Mouse (Mus musculus): ENCODE data around the gene Fosl1.

Gene Fosl1

DNA sequence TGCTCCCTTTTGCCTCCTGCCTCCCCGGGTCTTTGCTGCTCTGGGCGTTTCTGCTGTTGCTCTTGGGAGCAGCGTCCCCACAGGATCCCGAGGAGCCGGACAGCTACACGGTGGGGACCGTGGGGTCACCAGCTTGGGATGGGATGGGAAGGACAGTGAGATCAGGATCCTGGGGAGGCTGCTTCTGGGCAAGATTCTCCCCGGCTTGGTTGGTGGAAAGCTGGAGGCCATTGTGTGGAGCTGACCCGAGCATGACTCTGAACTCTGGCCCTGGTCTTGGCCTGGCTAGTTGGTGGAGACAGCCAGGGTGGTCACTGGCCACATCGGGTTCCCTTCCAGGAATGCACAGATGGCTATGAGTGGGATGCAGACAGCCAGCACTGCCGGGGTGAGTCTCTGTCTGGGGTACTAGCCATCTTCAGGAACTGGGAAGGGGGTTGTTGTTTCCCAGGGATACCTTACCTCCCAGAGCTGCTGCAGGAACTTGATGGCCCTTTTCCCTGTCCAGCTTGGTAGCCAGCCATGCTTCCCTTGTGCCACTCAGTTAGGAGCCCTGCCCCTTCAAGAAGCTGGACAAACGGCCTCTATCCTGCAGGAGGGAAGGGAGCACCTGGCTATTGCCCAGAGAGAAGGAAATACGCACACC is 27.8 kb downstream of the Fosl1 start:
- in situ Hi-C loops (cut with MboI; ENCODE audit: unreplicated experiment in 2 of 2) = loop anchor here in 1 of 2 experiments (10.0 kb wide), 1 partner anchor 90 kb away; the partner anchor contains the start of genes Ap5b1 and Ovol1

DNA sequence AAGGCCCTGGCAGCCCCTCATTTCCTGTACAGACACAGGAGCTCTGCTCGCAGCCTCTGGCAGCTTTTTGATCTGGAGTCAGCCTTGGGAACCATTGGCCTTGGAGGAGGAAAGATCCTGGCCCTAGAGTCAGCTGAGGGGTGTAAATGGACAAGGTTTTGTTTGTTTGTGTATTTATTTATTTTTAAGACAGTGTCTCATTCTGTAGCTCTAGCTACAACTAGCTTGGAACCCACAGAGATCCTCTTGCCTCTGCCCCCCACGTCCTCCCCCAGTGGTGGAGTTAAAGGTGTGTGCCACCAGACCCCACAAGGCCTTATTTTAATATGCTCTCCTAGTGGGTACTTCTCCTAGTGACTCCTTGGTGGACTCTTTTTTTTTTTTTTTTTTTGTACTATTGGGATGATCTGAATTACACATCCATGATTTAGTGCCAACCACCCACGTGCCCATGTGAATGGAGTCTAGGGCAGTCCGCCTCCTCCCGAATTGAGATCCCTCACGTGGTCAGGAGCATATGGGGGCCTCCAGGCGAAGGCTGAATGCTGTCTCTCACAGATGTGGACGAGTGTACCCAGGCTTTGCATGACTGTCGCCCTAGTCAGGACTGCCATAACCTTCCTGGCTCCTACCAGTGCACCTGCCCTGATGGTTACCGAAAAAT is 29.8 kb downstream of the Fosl1 start:
- in situ Hi-C loops (cut with MboI; ENCODE audit: unreplicated experiment in 2 of 2) = loop anchor here in 1 of 2 experiments (10.0 kb wide), 1 partner anchor 88 kb away; the partner anchor contains the start of genes Ap5b1 and Ovol1

GRCm38 (mm10) chr19:5477668-5478300 is 30.4 kb downstream of the Fosl1 start:
- in situ Hi-C loops (cut with MboI; ENCODE audit: unreplicated experiment in 2 of 2) = loop anchor here in 1 of 2 experiments (10.0 kb wide), 1 partner anchor 87 kb away; the partner anchor contains the start of genes Ap5b1 and Ovol1

DNA sequence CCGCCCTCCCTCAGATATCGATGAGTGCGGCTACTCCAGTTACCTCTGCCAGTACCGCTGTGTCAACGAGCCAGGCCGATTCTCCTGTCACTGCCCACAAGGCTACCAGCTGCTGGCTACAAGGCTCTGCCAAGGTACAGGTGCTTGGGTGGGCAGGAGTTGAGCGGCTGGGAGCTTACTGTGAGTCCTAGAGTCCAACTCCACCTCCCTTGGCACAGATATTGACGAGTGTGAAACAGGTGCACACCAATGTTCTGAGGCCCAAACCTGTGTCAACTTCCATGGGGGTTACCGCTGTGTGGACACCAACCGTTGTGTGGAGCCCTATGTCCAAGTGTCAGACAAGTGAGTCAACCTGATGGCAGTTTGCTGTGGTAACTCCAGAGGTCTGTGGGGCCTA is 32.7 kb downstream of the Fosl1 start:
- in situ Hi-C loops (cut with MboI; ENCODE audit: unreplicated experiment in 2 of 2) = no loop called here

- in situ Hi-C loops (cut with MboI; ENCODE audit: unreplicated experiment in 2 of 2) = no loop called here
Measured at GRCm38 (mm10) chr19:5481398-5481797, 34.1 kb downstream of the Fosl1 start.

DNA sequence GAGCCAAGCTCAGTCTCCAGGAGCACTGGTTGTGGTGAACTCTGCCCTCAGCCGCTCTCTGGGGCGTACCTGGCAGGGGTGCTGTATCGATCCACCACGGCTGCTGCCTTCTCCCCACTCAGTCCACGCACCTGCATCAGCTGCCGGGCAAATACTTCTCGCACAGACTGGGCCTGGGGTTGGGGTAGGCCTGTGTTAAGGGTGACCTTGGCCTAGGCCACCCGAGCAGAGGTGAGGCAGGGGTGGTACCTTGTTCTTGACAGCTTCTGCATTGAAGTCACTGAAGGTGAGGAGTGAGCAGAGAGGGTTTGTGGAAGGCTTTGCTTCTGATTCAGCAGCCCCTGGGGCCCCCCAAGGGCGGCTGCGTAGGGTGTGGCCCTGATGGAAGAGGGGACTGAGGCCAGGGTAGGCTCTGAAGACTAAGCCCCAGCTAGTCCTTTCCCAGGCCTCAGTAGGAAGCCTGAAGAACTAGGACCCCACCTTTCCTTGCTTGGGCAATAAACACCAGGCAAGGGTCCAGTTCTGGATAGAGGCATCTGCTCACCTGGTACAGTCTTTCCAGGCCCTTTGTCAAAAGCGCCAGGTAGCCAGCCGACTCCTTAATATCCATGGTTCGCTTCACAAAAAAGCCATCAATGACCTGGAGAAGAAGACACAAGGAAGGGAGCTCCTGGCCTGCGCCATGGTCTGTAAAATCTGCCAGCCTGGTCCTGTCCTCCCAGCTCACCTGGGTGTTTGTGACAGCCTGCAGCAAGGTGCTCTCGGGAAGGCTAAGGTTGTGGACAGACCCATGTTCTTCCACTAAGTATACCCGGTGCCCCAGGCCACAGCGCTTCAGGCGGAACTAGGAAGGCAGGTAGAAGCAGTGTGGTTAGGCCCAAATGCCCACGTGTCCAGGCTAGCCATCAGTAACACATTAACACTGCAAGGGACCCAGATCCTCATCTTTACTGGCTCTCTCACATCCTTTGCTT is 36.3 kb downstream of the Fosl1 start:
- in situ Hi-C loops (cut with MboI; ENCODE audit: unreplicated experiment in 2 of 2) = no loop called here

- in situ Hi-C loops (cut with MboI; ENCODE audit: unreplicated experiment in 2 of 2) = no loop called here
Measured at GRCm38 (mm10) chr19:5484496-5484895, 37.1 kb downstream of the Fosl1 start.

DNA sequence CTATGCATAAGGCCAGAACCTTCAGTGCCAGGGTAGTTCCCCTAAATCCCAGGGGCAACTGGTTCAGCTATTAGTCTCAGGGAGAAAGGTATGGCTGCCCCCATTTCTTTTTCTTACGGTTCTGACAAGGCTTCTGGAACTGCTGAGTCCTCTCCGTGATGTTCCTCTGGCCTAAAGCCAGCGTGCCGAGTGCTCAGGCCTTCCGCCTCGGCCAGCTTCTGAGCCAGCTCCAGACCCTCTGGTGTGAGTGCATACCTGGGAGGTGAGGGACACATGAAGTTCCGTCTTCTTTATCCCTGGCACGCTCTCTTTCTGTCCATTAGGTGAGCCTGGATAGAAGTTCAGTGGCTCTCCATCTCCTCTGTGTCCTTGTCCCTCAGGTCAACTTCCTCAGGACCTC is 38.0 kb downstream of the Fosl1 start:
- in situ Hi-C loops (cut with MboI; ENCODE audit: unreplicated experiment in 2 of 2) = loop anchor here (5.0 kb wide), 3 partner anchors 53 to 118 kb away; partner anchors contain the start of genes AI837181 (in 1 of the 2), Banf1 (in 1 of the 2) and Eif1ad (in 1 of the 2)

DNA sequence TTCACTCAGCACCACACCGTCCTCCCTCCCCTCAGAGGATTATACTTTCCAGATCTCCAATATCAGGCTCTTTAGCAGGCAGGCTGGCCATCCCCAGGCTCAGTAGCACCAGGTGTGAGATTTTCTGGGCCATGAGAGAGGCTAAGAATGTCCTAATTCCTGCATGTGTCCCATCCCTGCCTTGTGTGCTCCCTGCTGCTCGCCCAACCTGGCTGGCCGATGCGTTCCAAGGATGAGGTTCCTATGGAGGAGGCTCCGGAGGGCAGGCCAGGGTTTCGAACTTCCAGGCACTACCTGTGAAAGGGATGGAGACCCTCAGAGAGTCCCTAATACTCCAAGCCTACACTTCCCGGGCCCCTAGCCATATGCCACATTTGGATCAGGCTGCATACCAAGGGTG is 38.5 kb downstream of the Fosl1 start:
- in situ Hi-C loops (cut with MboI; ENCODE audit: unreplicated experiment in 2 of 2) = loop anchor here (5.0 kb wide), 3 partner anchors 54 to 119 kb away; partner anchors contain the start of genes AI837181 (in 1 of the 2), Banf1 (in 1 of the 2) and Eif1ad (in 1 of the 2)

DNA sequence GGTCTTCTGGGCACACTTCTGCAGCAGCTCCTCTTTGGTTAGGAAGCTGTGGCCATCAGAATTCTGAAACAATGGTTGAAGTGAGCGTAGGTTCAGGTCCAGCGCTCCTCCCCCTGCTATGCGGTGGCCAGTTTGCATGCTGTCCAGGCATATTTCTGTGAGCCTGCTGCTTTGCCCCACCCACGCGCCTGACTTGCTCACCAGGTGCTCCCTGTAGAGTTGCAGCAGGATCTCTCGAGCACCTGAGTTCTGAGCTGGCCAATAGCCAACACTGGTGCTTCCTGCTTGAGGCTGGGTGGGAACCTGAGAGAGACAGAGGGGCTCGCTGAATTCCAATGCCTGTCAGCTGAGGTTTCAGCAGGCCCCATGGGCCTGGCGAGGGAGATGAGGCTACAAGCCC is 38.9 kb downstream of the Fosl1 start:
- in situ Hi-C loops (cut with MboI; ENCODE audit: unreplicated experiment in 2 of 2) = loop anchor here (5.0 kb wide), 3 partner anchors 54 to 119 kb away; partner anchors contain the start of genes AI837181 (in 1 of the 2), Banf1 (in 1 of the 2) and Eif1ad (in 1 of the 2)

DNA sequence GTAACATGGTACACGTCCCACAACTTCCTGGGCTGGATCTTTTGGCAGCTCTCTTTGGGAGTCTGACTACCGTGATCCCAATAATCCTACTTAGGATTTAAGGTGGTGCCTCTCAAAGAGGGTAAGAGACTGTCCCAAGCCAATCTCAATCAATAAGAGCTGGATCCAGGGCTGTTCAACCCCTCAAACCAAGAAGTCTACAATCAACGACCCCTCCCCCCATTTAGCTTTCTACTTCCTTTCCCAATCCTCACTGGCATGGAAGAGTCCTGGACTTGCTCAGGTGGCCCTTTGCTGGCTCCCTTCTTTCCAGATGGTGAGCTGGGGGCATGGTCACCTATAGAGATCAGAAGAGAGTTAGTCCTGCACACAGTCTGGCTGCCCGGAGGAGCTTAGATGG is 39.4 kb downstream of the Fosl1 start:
- in situ Hi-C loops (cut with MboI; ENCODE audit: unreplicated experiment in 2 of 2) = loop anchor here (5.0 kb wide), 3 partner anchors 54 to 119 kb away; partner anchors contain the start of genes AI837181 (in 1 of the 2), Banf1 (in 1 of the 2) and Eif1ad (in 1 of the 2)

GRCm38 (mm10) chr19:5487768-5488550 is 40.6 kb downstream of the Fosl1 start, which contains the start of gene Mus81:
Gene Mus81, minus strand, starts transcription at chr19:5488402.
- in situ Hi-C loops (cut with MboI; ENCODE audit: unreplicated experiment in 2 of 2) = loop anchor here (5.0 kb wide), 3 partner anchors 56 to 121 kb away; partner anchors contain the start of genes AI837181 (in 1 of the 2), Banf1 (in 1 of the 2) and Eif1ad (in 1 of the 2)

DNA sequence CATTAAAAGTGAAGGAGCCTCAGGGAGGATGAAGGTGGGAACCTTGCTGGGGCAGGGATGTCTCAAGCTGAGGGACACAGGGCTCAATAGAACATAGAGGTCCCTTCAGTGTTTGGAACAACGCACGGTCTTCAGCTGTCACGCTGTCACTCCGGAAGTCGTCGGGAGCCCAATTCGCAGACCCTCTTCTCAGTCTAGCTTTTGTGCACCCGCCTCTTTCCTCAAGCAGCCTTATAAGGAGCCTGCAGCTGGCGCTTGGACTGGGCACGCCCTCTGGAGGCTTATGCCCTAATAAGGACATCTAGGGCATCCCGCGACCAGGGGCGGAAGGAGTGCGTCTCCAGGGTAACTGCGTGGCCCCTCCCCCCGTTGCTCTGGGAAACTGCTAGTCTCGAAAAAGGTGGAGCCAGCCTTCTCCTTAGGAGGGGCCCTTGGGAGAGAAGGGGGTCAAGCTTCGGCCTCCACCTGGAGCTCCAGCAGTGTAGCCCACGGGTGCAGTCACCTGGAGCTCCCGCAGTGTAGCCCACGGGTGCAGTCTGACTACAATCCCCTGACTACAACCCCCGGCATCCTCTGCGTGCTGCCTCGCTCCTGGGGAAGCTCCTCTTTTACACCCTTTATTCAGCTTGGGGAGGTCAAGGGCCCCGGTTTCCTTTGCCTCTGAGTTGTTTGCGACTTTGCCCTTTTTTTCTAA is 41.7 kb downstream of the Fosl1 start:
- in situ Hi-C loops (cut with MboI; ENCODE audit: unreplicated experiment in 2 of 2) = loop anchor here (5.0 kb wide), 3 partner anchors 57 to 122 kb away; partner anchors contain the start of genes AI837181 (in 1 of the 2), Banf1 (in 1 of the 2) and Eif1ad (in 1 of the 2)

- in situ Hi-C loops (cut with MboI; ENCODE audit: unreplicated experiment in 2 of 2) = loop anchor here (5.0 kb wide), 3 partner anchors 57 to 122 kb away; partner anchors contain the start of genes AI837181 (in 1 of the 2), Banf1 (in 1 of the 2) and Eif1ad (in 1 of the 2)
Measured at GRCm38 (mm10) chr19:5489721-5490120, 42.4 kb downstream of the Fosl1 start.

DNA sequence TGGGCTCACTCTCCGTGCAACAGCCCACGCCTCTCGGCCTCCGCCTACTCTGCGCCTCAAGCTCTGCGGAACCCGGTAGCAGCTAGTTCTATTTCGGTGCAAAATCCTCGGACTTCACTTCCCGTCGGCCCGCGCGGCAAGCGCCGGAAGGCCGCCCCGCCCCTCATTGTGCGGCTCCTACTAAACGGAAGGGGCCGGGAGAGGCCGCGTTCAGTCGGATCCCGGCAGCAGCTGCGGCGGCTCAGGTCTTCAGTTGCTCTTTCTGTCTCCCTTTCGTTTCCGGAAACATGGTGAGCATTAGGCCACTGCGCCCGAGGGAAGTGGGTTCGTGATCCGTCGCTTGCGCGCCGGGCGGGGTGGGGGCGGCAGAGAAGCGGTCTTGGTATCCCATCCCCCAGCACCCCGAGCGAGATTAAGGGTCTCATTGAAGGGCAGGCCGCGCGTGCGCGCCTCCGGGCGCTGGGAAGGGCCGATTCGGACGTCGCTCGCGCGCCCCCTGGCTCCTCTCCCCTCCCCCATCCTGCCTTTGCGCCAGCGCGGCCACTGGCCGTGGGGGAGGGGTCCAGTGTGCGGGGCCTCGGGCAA is 43.1 kb downstream of the Fosl1 start, which contains the start of gene Cfl1:
Gene Cfl1 (plus strand): TSS at position 143 of the 585 bp plus-strand sequence.
- in situ Hi-C loops (cut with MboI; ENCODE audit: unreplicated experiment in 2 of 2) = no loop called here

DNA sequence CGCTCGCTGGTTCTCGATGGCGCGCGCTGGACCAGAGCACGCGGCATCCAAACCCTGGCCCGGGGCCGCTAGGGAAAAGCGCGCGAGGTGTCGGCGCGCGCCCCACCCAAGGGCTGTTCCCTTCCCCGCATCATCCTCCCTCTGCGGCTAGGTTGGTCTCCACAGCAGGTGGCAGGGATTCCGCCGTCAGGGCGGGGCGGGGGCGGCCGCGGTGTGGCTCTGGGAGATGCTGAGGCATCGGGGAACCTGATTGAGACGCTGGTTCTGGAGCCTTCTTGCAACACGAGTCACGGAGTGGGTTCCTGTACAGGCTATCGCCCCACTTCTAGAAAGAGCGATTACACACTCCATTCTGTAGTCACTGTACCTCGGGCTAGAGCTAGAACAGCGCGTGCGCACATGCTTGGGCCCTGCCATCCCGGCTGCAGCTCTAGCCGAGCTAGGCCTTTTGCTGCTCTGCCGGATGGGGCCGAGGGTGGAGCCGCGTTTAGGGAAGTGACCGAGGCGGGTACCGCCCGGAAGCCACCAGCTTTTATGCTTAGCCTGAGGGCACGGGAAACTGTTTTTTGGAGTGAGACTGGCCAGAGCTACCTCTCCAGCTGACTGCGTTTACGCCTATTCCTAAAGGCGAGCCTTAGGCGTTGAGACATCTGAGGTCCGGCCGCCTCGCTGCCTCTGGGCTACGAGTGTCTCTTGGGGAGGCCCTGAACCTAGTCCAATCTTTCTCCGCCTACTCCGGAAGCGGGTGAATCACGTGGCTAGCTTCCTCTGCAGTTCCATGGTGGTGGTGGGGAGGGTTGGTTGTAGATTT is 43.8 kb downstream of the Fosl1 start:
- in situ Hi-C loops (cut with MboI; ENCODE audit: unreplicated experiment in 2 of 2) = no loop called here

DNA sequence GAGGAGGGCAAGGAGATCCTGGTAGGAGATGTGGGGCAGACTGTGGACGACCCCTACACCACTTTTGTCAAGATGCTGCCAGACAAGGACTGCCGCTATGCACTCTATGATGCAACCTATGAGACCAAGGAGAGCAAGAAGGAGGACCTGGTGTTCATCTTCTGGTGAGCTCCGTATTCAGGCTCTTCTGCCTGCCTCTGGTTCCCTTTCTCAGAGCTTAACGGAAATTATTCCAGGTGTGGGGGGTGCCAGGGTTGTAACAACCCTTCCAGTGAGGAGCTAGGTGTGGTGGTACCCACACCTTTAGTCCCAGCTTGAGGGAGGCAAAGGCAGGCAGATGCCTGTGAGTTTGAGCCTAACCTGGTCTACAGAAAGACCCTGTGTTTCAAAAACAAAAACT is 45.3 kb downstream of the Fosl1 start:
- in situ Hi-C loops (cut with MboI; ENCODE audit: unreplicated experiment in 2 of 2) = no loop called here
